Mouse (Mus musculus): ENCODE data around the gene Slc35f3.

Slc35f3 gene

DNA sequence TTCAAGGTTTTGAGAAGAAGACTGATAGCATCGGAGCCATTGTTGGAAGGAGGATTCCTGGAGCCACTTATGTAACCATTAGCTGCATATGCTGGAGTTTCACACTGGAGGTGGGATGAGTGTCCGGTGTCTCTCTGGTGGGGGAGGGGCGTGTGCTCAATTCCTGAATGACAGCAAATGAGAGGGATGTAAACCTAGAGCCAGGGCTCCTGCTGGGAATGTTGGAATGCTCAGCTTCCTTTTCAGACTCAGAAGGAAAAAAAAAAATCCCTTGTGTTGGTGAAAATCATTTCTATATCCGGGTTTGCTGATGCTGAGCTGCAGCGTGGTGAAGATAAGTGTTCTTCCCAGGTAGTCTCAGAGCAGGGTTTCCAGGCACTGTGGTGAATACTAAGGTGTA is 29.4 kb downstream of the Slc35f3 start:
- no peak for DNase-seq (ENCODE audit: low read depth, low spot score)

DNA sequence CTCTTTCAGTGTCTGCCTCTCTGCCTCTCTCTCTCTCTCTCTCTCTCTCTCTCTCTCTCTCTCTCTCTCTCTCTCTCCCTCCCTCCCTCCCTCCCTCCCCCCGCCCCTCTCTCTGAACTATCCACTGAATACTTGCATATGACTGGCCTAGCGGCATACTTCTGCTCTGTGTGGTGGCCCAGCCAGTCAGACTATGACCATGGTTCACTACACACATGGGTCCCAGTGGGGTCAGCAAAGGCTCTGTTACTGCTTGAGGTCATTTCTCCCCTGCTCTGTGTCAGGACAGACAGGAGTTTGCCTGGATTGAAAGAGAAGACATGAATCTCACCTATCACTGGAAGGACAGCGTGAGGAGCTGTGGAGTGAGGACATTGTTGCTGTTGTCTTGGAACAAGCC is 40.5 kb downstream of the Slc35f3 start:
- no peak for DNase-seq (ENCODE audit: low read depth, low spot score)

GRCm38 (mm10) chr8:126339357-126339756 is 41.0 kb downstream of the Slc35f3 start:
- no peak for DNase-seq (ENCODE audit: low read depth, low spot score)

DNA sequence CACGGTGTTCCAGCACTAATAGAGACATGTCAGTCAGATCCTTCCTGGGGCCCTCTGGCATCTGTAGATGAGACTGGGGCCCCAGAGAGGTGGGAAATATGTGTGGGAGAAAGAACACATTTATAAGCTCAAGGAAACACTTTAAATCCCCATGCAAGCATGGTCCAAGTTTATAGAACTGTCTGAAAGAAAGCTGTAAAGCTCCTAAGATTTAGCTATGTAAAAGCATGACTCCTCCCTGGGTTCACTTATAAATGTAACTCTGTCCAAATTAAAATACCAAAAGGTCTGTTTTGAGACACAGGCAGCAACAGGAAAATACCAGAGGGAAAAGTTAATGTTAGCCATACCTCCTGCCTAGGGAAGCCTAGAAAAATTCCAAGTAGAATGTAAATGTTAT is 42.8 kb downstream of the Slc35f3 start:
- DNase-seq (ENCODE audit: low read depth, low spot score): no peak

GRCm38 (mm10) chr8:126343427-126343826 is 45.1 kb downstream of the Slc35f3 start:
- no peak for DNase-seq (ENCODE audit: low read depth, low spot score)

DNA sequence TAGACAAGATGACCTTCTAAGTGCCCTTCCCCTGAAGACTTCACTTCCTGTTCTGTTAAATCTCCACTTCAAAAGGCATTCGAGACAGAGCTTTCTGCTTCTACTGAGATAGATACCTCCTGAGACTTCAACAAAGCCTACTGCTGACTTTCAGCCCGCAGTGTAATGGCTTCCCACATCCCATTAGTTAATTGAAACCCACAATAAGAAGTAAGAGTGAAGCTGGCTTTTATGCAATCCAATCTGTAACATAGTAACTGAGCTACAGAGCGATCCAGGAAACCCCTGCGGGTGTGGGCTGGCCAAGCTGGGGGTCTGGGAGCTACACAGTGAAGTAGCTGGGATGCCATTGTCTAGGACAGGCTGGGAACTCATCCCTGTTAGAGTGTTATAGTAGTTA is 46.7 kb downstream of the Slc35f3 start:
- DNase-seq (ENCODE audit: low read depth, low spot score): no peak

GRCm38 (mm10) chr8:126353259-126353658 is 54.9 kb downstream of the Slc35f3 start:
- DNase-seq (ENCODE audit: low read depth, low spot score): no peak

DNA sequence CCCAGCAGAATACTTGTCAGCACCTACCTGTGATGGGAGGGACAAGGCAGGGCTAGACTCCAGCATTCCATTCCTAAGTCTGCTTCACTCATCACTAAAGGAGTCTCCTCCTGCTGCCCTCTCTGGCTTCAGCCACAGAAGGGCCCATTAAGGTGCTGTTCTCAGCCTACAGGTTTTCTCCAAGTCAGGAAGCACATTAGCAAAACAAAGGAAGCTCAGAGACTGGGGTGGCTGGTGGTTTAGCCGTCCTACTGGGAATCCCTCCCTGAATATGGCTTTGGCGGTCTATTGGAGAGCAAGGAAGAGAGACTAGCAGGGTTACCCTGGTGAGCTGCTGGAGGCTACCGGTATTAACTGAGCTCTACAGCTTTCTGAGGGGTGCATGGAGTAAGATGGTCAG is 59.6 kb downstream of the Slc35f3 start:
- no peak for DNase-seq (ENCODE audit: low read depth, low spot score)

- DNase-seq (ENCODE audit: low read depth, low spot score): no peak
These were observed 60.9 kb downstream of the Slc35f3 start for GRCm38 (mm10) chr8:126359296-126359695.

DNA sequence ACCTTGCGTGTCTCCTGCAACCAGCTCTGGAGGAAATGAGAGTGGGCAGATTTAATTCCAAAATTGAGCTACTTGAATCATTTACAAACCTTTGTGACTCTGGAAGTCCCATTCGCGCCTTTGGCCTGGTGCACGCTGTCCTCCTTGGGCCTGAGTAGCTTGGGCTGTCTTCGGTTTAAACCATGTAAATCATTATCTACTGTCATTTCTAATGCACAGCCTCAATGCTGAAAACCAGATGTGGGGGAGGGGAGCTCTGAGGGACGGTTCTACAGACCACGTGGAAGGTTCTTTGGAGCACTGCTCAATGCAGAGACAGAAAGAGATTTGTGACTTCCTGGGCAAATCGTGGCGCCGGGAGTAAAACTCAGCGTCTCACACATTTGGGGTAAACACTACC is 61.7 kb downstream of the Slc35f3 start:
- DNase-seq (ENCODE audit: low read depth, low spot score): no peak

DNA sequence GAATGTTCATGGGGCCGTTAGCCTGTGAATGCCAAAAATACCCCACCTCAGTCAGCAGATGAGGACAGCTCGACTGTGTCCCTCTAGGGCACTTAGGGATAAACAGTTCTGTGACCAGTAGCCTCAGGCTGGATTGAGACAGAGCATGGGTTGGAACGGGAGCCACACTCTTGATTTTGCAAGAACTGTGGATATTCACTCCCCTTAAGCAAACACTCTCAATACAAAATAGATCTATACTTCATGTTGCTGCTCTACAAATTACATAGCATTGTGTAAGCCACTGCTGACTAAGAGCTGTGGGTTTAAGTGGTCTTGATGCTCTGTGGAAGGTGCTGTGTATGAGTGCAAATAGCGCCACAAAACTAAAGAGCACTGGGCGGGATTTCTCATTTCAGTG is 62.3 kb downstream of the Slc35f3 start:
- no peak for DNase-seq (ENCODE audit: low read depth, low spot score)

- DNase-seq (ENCODE audit: low read depth, low spot score): no peak
These were observed 67.9 kb downstream of the Slc35f3 start for GRCm38 (mm10) chr8:126366251-126366650.

GRCm38 (mm10) chr8:126368349-126369054 is 70.1 kb downstream of the Slc35f3 start:
- DNase-seq (ENCODE audit: low read depth, low spot score): no peak

GRCm38 (mm10) chr8:126371871-126372270 is 73.5 kb downstream of the Slc35f3 start:
- DNase-seq (ENCODE audit: low read depth, low spot score): no peak

GRCm38 (mm10) chr8:126379580-126379979 is 81.2 kb downstream of the Slc35f3 start:
- DNase-seq (ENCODE audit: low read depth, low spot score): no peak

GRCm38 (mm10) chr8:126380141-126380540 is 81.8 kb downstream of the Slc35f3 start:
- DNase-seq (ENCODE audit: low read depth, low spot score): no peak

DNA sequence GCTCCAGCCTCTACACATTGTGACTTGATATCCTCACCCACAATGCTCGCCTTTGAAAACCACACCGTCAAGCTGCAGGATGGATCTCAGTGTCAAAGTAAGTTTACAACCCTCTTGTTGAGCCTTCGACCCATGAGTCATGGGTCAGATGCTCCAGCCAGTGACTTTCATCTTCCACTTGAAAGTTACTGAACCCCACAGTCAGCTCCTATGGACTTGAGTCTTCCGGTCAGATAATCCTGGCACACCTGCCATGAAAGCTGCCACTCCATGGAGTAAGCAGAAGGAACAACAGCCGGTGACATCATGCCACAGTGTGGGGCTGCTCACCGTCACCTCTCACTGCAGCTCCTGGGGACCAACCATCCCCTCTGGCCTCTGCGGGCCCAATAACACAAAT is 82.9 kb downstream of the Slc35f3 start:
- DNase-seq (ENCODE audit: low read depth, low spot score): no peak

- peak; percentile 26 for DNase-seq (ENCODE audit: low read depth, low spot score)
These were observed 83.9 kb downstream of the Slc35f3 start for GRCm38 (mm10) chr8:126382216-126382615.

DNA sequence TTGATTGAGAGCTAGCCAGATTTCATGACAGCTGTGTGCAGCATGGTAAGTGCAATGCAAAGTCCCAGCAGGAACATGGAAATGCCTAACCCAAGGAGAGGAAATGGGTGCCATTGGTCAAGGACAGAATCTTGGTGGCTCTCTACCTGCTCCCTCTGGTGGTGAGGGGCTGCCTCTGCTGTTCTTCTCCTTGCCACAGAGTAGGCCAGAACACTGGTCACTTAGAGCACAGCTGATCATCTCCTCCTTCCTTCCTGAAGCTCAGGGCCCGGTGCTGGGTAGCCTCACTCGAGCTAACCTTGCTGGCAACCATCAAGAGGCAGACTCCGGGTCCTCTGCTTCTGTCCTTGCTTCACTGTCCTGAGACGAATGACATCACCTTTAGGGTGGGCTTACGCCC is 84.4 kb downstream of the Slc35f3 start:
- no peak for DNase-seq (ENCODE audit: low read depth, low spot score)

DNA sequence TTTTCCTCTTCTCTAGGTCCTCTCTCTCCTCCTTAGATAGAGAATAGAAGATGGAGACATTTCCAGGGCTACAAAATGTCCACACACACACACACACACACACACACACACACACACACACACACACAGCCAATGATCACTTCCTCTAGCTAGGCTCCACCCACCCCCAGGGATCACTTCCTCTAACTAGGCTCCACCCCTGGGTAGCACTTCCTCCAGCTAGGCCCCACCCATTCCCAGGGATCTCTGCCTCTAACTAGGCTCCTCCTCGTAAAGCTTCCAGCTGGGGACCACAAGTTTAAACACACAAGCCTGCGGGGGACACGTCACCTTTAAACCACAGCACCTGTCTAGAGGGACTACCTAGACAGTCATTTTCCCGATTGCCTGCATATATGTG is 89.2 kb downstream of the Slc35f3 start:
- no peak for DNase-seq (ENCODE audit: low read depth, low spot score)

- no peak for DNase-seq (ENCODE audit: low read depth, low spot score)
These were observed 93.2 kb downstream of the Slc35f3 start for GRCm38 (mm10) chr8:126391541-126391940.

DNA sequence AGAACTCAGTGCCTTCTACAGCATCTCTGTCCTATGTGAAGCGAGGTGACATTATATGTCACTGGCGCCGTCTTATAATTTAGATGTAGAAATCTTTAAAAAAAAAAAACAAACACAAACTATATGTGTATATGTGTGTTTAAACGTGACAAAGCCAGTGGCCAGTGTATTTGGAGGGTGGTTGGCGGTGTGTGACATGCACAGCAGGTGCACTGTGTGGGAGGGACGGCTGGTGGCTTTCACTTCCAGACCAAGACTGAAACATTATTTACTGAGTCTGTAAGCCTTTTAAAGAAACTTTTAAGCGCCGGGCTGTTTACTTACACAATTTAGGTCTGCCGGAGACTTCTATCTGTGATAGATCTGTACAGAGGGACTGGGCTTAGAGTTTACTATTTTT is 97.0 kb downstream of the Slc35f3 start:
- DNase-seq (ENCODE audit: low read depth, low spot score): no peak

- no peak for DNase-seq (ENCODE audit: low read depth, low spot score)
These were observed 97.6 kb downstream of the Slc35f3 start for GRCm38 (mm10) chr8:126395917-126396316.

GRCm38 (mm10) chr8:126398349-126398748 is 100.0 kb downstream of the Slc35f3 start:
- no peak for DNase-seq (ENCODE audit: low read depth, low spot score)
